Mouse (Mus musculus): ENCODE results near the gene H2afv.

DNA sequence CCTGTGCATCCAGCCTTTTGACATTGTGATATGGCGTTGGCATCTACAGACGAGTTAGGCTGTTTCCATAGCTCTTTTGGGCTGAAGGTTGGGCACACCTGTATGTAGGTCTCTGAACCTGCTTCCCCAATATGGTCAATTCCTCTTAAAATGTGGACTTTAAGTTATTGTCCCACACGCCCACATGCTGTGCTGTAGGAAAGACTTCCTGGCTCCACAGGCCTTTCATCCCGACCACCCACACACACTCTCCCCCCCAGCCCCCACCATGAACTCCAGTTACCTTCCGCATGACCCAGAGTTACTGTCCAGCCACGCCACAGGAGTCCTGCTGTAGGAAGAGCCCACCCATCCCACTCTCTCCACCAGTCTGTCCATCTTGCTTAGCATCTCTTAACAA, 42.7 kb upstream of the H2afv start:
- TF ChIP-seq CEBPB (IDR thresholded peaks at IDR 0.05; ENCODE audit: insufficient read depth, poor library complexity, severe bottlenecking): no peak
- no peak for TF ChIP-seq E2F4 (IDR thresholded peaks at IDR 0.05; ENCODE audit: insufficient read depth)
- no peak for TF ChIP-seq POLR2A (IDR thresholded peaks at IDR 0.05; ENCODE audit: insufficient read length, low read depth)
- no peak for TF ChIP-seq TCF3 (IDR thresholded peaks at IDR 0.05; ENCODE audit: insufficient read length, low read depth)
- no peak for TF ChIP-seq MAX (IDR thresholded peaks at IDR 0.05; ENCODE audit: low read depth)
- no peak for TF ChIP-seq TCF12 (IDR thresholded peaks at IDR 0.05; ENCODE audit: insufficient read depth, poor library complexity, severe bottlenecking)
- no peak for TF ChIP-seq USF1 (IDR thresholded peaks at IDR 0.05; ENCODE audit: low read depth)
- TF ChIP-seq POLR2AphosphoS2 (IDR thresholded peaks at IDR 0.05; ENCODE audit: insufficient read length, low read depth): no peak
- no peak for TF ChIP-seq MYOG (IDR thresholded peaks at IDR 0.05; ENCODE audit: control insufficient read depth in 1 of 3, insufficient read depth in 1 of 3, insufficient read length in 2 of 3, low read depth in 2 of 3)
- no peak for TF ChIP-seq SRF (IDR thresholded peaks at IDR 0.05; ENCODE audit: control insufficient read depth, insufficient read length, low read depth)

All from myocyte (in vitro differentiated cells).